Mouse (Mus musculus) liver, embryonic 12.5 days (tissue): ENCODE measurements at regions not wholly inside any gene's neighbourhood (a gene's known extent, or its start where the extent isn't known, plus 50 kb on each side); places are given as distances from the start of the nearest gene placed in this dataset.

Source experiments
- ATAC-seq: fragments of 200-750 bp; cut with Nextera tagmentation; 2 replicates; pipeline ENCODE4 v1.8.0; 2017; ENCODE audit warnings: moderate number of reproducible peaks, mild to moderate bottlenecking, moderate library complexity
- H3K27ac ChIP-seq: fragments of 300-500 bp; sonication (generic); 2 replicates; pipeline ENCODE4 v1.5.1; 2016; ENCODE audit warnings: mild to moderate bottlenecking
- H3K27me3 ChIP-seq: fragments of 300-500 bp; sonication (generic); replicated peaks from 2 replicates; pipeline ENCODE4 v1.6.1; 2016; ENCODE audit warnings: mild to moderate bottlenecking, moderate library complexity
- H3K36me3 ChIP-seq: fragments of 300-500 bp; sonication (generic); 2 replicates; pipeline ENCODE4 v1.6.1; 2016; ENCODE audit warnings: mild to moderate bottlenecking, moderate library complexity
- H3K4me1 ChIP-seq: fragments of 300-500 bp; sonication (generic); 2 replicates; pipeline ENCODE4 v1.6.1; 2016
- H3K4me2 ChIP-seq: fragments of 300-500 bp; sonication (generic); 2 replicates; pipeline ENCODE4 v1.6.1; 2016; ENCODE audit warnings: mild to moderate bottlenecking, moderate library complexity
- H3K4me3 ChIP-seq: fragments of 300-500 bp; sonication (generic); 2 replicates; pipeline ENCODE4 v1.5.1; 2016; ENCODE audit warnings: mild to moderate bottlenecking, moderate library complexity
- H3K9ac ChIP-seq: fragments of 300-500 bp; sonication (generic); 2 replicates; pipeline ENCODE4 v1.6.1; 2016; ENCODE audit warnings: mild to moderate bottlenecking, moderate library complexity
- H3K9me3 ChIP-seq: fragments of 300-500 bp; sonication (generic); replicated peaks from 2 replicates; pipeline ENCODE4 v1.6.1; 2016; ENCODE audit warnings: mild to moderate bottlenecking, moderate library complexity
- WGBS: fragments of 180-500 bp; shearing (Covaris S2); methylation state at CpG from one replicate; pipeline ENCODE4 v1.1.7; 2016; ENCODE audit not compliant: insufficient replicate concordance; 5-methylcytosine and 5-hydroxymethylcytosine counted together

- no peaks in the 10 kb centered on the region for H3K27me3 ChIP-seq
- no peaks in the 10 kb centered on the region for H3K9me3 ChIP-seq
- no peak overlapping the region for H3K4me3 ChIP-seq
- H3K4me1 ChIP-seq: no peaks in the 10 kb centered on the region
- 67% methylated on average over 4 of the region's 4 CpGs for WGBS
- H3K9ac ChIP-seq: no peak overlapping the region
- H3K36me3 ChIP-seq: no peaks in the 10 kb centered on the region
- ATAC-seq: no peak
- no peak overlapping the region for H3K4me2 ChIP-seq
- no peak overlapping the region for H3K27ac ChIP-seq
Measured at GRCm38 (mm10) chr8:26266384-26266783, 147.1 kb downstream of the Gm45692 start.

- H3K27me3 ChIP-seq: peaks cover 5% of the 10 kb centered on the region; the same call in 1 of the 2 replicates
- 75% methylated on average over 4 of the region's 4 CpGs for WGBS
- H3K9me3 ChIP-seq: no peaks in the 10 kb centered on the region
- no peak for ATAC-seq
- no peak overlapping the region for H3K4me3 ChIP-seq
- no peaks in the 10 kb centered on the region for H3K4me1 ChIP-seq
- no peaks in the 10 kb centered on the region for H3K36me3 ChIP-seq
- H3K4me2 ChIP-seq: no peak overlapping the region
- no peak overlapping the region for H3K27ac ChIP-seq
- no peak overlapping the region for H3K9ac ChIP-seq
Measured at GRCm38 (mm10) chr8:26267569-26267968, 148.2 kb downstream of the Gm45692 start.

GRCm38 (mm10) chr8:26268751-26269415 is 149.5 kb downstream of the Gm45692 start:
- no peak overlapping the region for H3K4me2 ChIP-seq
- WGBS: 65% methylated on average over 17 of the region's 17 CpGs
- no peaks in the 10 kb centered on the region for H3K9me3 ChIP-seq
- H3K27me3 ChIP-seq: peaks cover 18% of the 10 kb centered on the region
- ATAC-seq: no peak
- no peak overlapping the region for H3K27ac ChIP-seq
- no peaks in the 10 kb centered on the region for H3K36me3 ChIP-seq
- H3K4me3 ChIP-seq: no peak overlapping the region
- no peak overlapping the region for H3K9ac ChIP-seq
- no peaks in the 10 kb centered on the region for H3K4me1 ChIP-seq

- WGBS: 20% methylated on average over 4 of the region's 4 CpGs
- H3K4me3 ChIP-seq: no peak overlapping the region
- no peak overlapping the region for H3K27ac ChIP-seq
- no peak for ATAC-seq
- no peaks in the 10 kb centered on the region for H3K9me3 ChIP-seq
- H3K36me3 ChIP-seq: no peaks in the 10 kb centered on the region
- H3K9ac ChIP-seq: no peak overlapping the region
- no peaks in the 10 kb centered on the region for H3K4me1 ChIP-seq
- H3K27me3 ChIP-seq: peaks cover 28% of the 10 kb centered on the region
- no peak overlapping the region for H3K4me2 ChIP-seq
Measured at GRCm38 (mm10) chr8:26272110-26272509, 152.8 kb downstream of the Gm45692 start.

GRCm38 (mm10) chr8:26272675-26273414 is 153.5 kb downstream of the Gm45692 start:
- peaks cover 28% of the 10 kb centered on the region for H3K27me3 ChIP-seq
- H3K4me2 ChIP-seq: peak overlapping the region; percentile 32; the same call in 1 of the 2 replicates
- H3K27ac ChIP-seq: no peak overlapping the region
- H3K9me3 ChIP-seq: no peaks in the 10 kb centered on the region
- H3K4me3 ChIP-seq: no peak overlapping the region
- no peaks in the 10 kb centered on the region for H3K36me3 ChIP-seq
- H3K4me1 ChIP-seq: no peaks in the 10 kb centered on the region
- 35% methylated on average over 21 of the region's 21 CpGs for WGBS
- ATAC-seq: no peak
- H3K9ac ChIP-seq: no peak overlapping the region

- peaks cover 28% of the 10 kb centered on the region for H3K27me3 ChIP-seq
- H3K4me2 ChIP-seq: peak overlapping the region; percentile 32; the same call in 1 of the 2 replicates
- WGBS: 3% methylated on average over 12 of the region's 12 CpGs
Measured at GRCm38 (mm10) chr8:26273415-26273760, 154.1 kb downstream of the Gm45692 start.

GRCm38 (mm10) chr8:26273792-26274191 is 154.5 kb downstream of the Gm45692 start:
- no peak overlapping the region for H3K9ac ChIP-seq
- no peak overlapping the region for H3K27ac ChIP-seq
- no peaks in the 10 kb centered on the region for H3K36me3 ChIP-seq
- no peak overlapping the region for H3K4me3 ChIP-seq
- H3K27me3 ChIP-seq: peaks cover 28% of the 10 kb centered on the region
- H3K9me3 ChIP-seq: no peaks in the 10 kb centered on the region
- H3K4me2 ChIP-seq: no peak overlapping the region
- WGBS: 47% methylated on average over 5 of the region's 5 CpGs
- H3K4me1 ChIP-seq: no peaks in the 10 kb centered on the region
- ATAC-seq: no peak

More at GRCm38 (mm10) chr8:26273415-26273760, 154.1 kb downstream of the Gm45692 start:
- Histone ChIP-seq H3K4me3 (no peak overlapping the region), H3K9me3 (no peaks in the 10 kb centered on the region), H3K9ac (no peak overlapping the region), H3K4me1 (no peaks in the 10 kb centered on the region), H3K27ac (no peak overlapping the region), H3K36me3 (no peaks in the 10 kb centered on the region)
- no peak for ATAC-seq

- no peak for ATAC-seq
Measured at GRCm38 (mm10) chr8:26274481-26274880, 155.1 kb downstream of the Gm45692 start.

GRCm38 (mm10) chr8:26282156-26282935 is 163.0 kb downstream of the Gm45692 start:
- WGBS: 74% methylated on average over 11 of the region's 11 CpGs
- no peak for ATAC-seq

More at GRCm38 (mm10) chr8:26274481-26274880, 155.1 kb downstream of the Gm45692 start:
- 78% methylated on average over 6 of the region's 6 CpGs for WGBS
- Histone ChIP-seq H3K4me2 (no peak overlapping the region), H3K27ac (no peak overlapping the region), H3K9ac (no peak overlapping the region), H3K27me3 (peaks cover 28% of the 10 kb centered on the region), H3K9me3 (no peaks in the 10 kb centered on the region), H3K36me3 (no peaks in the 10 kb centered on the region), H3K4me1 (no peaks in the 10 kb centered on the region), H3K4me3 (no peak overlapping the region)

GRCm38 (mm10) chr8:26283957-26284356 is 164.6 kb downstream of the Gm45692 start:
- H3K36me3 ChIP-seq: no peaks in the 10 kb centered on the region
- no peak overlapping the region for H3K27ac ChIP-seq
- no peak overlapping the region for H3K4me3 ChIP-seq
- ATAC-seq: no peak
- H3K4me1 ChIP-seq: no peaks in the 10 kb centered on the region
- H3K27me3 ChIP-seq: no peaks in the 10 kb centered on the region
- H3K4me2 ChIP-seq: no peak overlapping the region
- WGBS: 51% methylated on average over 2 of the region's 2 CpGs
- H3K9me3 ChIP-seq: no peaks in the 10 kb centered on the region
- no peak overlapping the region for H3K9ac ChIP-seq

More at GRCm38 (mm10) chr8:26282156-26282935, 163.0 kb downstream of the Gm45692 start:
- no peak overlapping the region for H3K4me2 ChIP-seq
- H3K9me3 ChIP-seq: no peaks in the 10 kb centered on the region
- H3K27me3 ChIP-seq: no peaks in the 10 kb centered on the region
- no peak overlapping the region for H3K27ac ChIP-seq
- H3K36me3 ChIP-seq: no peaks in the 10 kb centered on the region
- H3K4me1 ChIP-seq: no peaks in the 10 kb centered on the region
- no peak overlapping the region for H3K9ac ChIP-seq
- H3K4me3 ChIP-seq: no peak overlapping the region

- H3K9me3 ChIP-seq: no peaks in the 10 kb centered on the region
- H3K36me3 ChIP-seq: no peaks in the 10 kb centered on the region
- no peak overlapping the region for H3K27ac ChIP-seq
- no peak overlapping the region for H3K9ac ChIP-seq
- no peak for ATAC-seq
- no peak overlapping the region for H3K4me3 ChIP-seq
- H3K4me2 ChIP-seq: no peak overlapping the region
- WGBS: 61% methylated on average over 6 of the region's 6 CpGs
- H3K4me1 ChIP-seq: no peaks in the 10 kb centered on the region
- no peaks in the 10 kb centered on the region for H3K27me3 ChIP-seq
Measured at GRCm38 (mm10) chr8:26287665-26288064, 168.3 kb downstream of the Gm45692 start.

- no peak overlapping the region for H3K4me3 ChIP-seq
- H3K36me3 ChIP-seq: no peaks in the 10 kb centered on the region
- H3K4me1 ChIP-seq: no peaks in the 10 kb centered on the region
- no peaks in the 10 kb centered on the region for H3K27me3 ChIP-seq
- no peak overlapping the region for H3K4me2 ChIP-seq
- no peak overlapping the region for H3K27ac ChIP-seq
- ATAC-seq: no peak
- WGBS: 61% methylated on average over 4 of the region's 4 CpGs
- no peaks in the 10 kb centered on the region for H3K9me3 ChIP-seq
- no peak overlapping the region for H3K9ac ChIP-seq
Measured at GRCm38 (mm10) chr8:26288163-26288562, 168.8 kb downstream of the Gm45692 start.
